Mouse (Mus musculus): Measurements from ENCODE around the gene Ints14.

- TF ChIP-seq POLR2A (IDR thresholded peaks at IDR 0.05; ENCODE audit: low read depth, low read length) (no peak), CTCF (IDR thresholded peaks at IDR 0.05; ENCODE audit: borderline replicate concordance, insufficient read depth, low read length) (no peak)
These were observed 42.1 kb upstream of the Ints14 start for GRCm38 (mm10) chr9:64918560-64918959.
